Mouse (Mus musculus) frontal cortex, adult 2 months (tissue): ENCODE measurements around the gene Gm13090. TPM values are rescaled to one million over a fixed set of nuclear protein-coding genes. Genes with fewer than 3 reads are reported as not detected.

Source experiments
- DNase-seq, 2 experiments: peaks; one replicate each; pipeline ENCODE4 v3.0.0; 2022; ENCODE audit warnings: low spot score in 1 of 2; ENCODE audit errors: extremely low spot score in 1 of 2
- polyA plus RNA-seq: library from polyadenylated mRNA; depleted of rRNA; stranded (reverse); fragments of >200 nt; gene quantifications from 2 replicates; pipeline ENCODE4 v1.2.3, GENCODE M21; 2012

Gene Gm13090
- polyA plus RNA-seq, 1 experiment, result not detected

GRCm38 (mm10) chr4:151096334-151097103, 7.1 kb downstream of the Gm13090 start:
- DNase-seq, result no peak

GRCm38 (mm10) chr4:151097104-151097438, 7.7 kb downstream of the Gm13090 start:
- DNase-seq, result no peak

- DNase-seq, result no peak
These were observed 14.3 kb downstream of the Gm13090 start for GRCm38 (mm10) chr4:151103646-151104045.

- DNase-seq, result no peak
These were observed 14.8 kb downstream of the Gm13090 start for GRCm38 (mm10) chr4:151104147-151104546.

- DNase-seq, result no peak
These were observed 16.5 kb downstream of the Gm13090 start for GRCm38 (mm10) chr4:151105886-151106285.

GRCm38 (mm10) chr4:151106468-151106867, 17.1 kb downstream of the Gm13090 start:
- DNase-seq, result no peak

GRCm38 (mm10) chr4:151107131-151108001, 18.0 kb downstream of the Gm13090 start:
- peak in 1 of 2 experiments; percentile 72 for DNase-seq

GRCm38 (mm10) chr4:151108028-151108771, 18.8 kb downstream of the Gm13090 start:
- peak; percentile 62 to 90 for DNase-seq

GRCm38 (mm10) chr4:151108834-151109241, 19.5 kb downstream of the Gm13090 start:
- DNase-seq, result no peak

- no peak for DNase-seq
These were observed 21.9 kb downstream of the Gm13090 start for GRCm38 (mm10) chr4:151111226-151111625.

GRCm38 (mm10) chr4:151114574-151114973, 25.2 kb downstream of the Gm13090 start:
- peak in 1 of 2 experiments; percentile 50 for DNase-seq

- no peak for DNase-seq
These were observed 29.5 kb downstream of the Gm13090 start for GRCm38 (mm10) chr4:151118883-151119282.

- no peak for DNase-seq
These were observed 38.5 kb downstream of the Gm13090 start for GRCm38 (mm10) chr4:151127636-151128548.

- DNase-seq, result peak; percentile 68 to 84
These were observed 39.5 kb downstream of the Gm13090 start for GRCm38 (mm10) chr4:151128641-151129541.

GRCm38 (mm10) chr4:151129725-151130557, 40.6 kb downstream of the Gm13090 start:
- no peak for DNase-seq

GRCm38 (mm10) chr4:151130756-151131490, 41.6 kb downstream of the Gm13090 start:
- no peak for DNase-seq

- no peak for DNase-seq
These were observed 43.1 kb downstream of the Gm13090 start for GRCm38 (mm10) chr4:151132493-151132892.
